Mouse (Mus musculus) embryonic facial prominence, embryonic 12.5 days (tissue): Measurements from ENCODE around the gene Smurf1. TPM values are rescaled to one million over a fixed set of nuclear protein-coding genes. Genes with fewer than 3 reads are reported as not detected.
A peak's percentile ranks its signal among the peaks of the same experiment; 100 is the strongest.

ENCODE experiments used
- ATAC-seq: fragments of 200-750 bp; cut with Nextera tagmentation; 2 replicates; pipeline ENCODE4 v1.8.0; 2017; ENCODE audit not compliant: insufficient number of reproducible peaks, insufficient read depth, low FRiP score, low TSS enrichment
- H3K27ac ChIP-seq: fragments of 300-500 bp; sonication (generic); 2 replicates; pipeline ENCODE4 v1.5.1; 2016; ENCODE audit warnings: mild to moderate bottlenecking
- H3K27me3 ChIP-seq: fragments of 300-500 bp; sonication (generic); 2 replicates; pipeline ENCODE4 v1.6.1; 2016; ENCODE audit warnings: mild to moderate bottlenecking, moderate library complexity
- H3K36me3 ChIP-seq: fragments of 300-500 bp; sonication (generic); 2 replicates; pipeline ENCODE4 v1.6.1; 2016; ENCODE audit warnings: mild to moderate bottlenecking
- H3K4me1 ChIP-seq: fragments of 300-500 bp; sonication (generic); 2 replicates; pipeline ENCODE4 v1.6.1; 2016
- H3K4me2 ChIP-seq: fragments of 300-500 bp; sonication (generic); replicated peaks from 2 replicates; pipeline ENCODE4 v1.6.1; 2016; ENCODE audit warnings: mild to moderate bottlenecking, moderate library complexity
- H3K4me3 ChIP-seq: fragments of 300-500 bp; sonication (generic); 2 replicates; pipeline ENCODE4 v1.5.1; 2016; ENCODE audit warnings: mild to moderate bottlenecking
- H3K9ac ChIP-seq: fragments of 300-500 bp; sonication (generic); 2 replicates; pipeline ENCODE4 v1.6.1; 2016; ENCODE audit warnings: mild to moderate bottlenecking, moderate library complexity
- H3K9me3 ChIP-seq: fragments of 300-500 bp; sonication (generic); 2 replicates; pipeline ENCODE4 v1.6.1; 2016; ENCODE audit warnings: mild to moderate bottlenecking, moderate library complexity
- WGBS: fragments of 180-500 bp; shearing (Covaris S2); methylation state at CpG from one replicate; pipeline ENCODE4 v1.1.7; 2016; 5-methylcytosine and 5-hydroxymethylcytosine counted together
- polyA plus RNA-seq: library from polyadenylated mRNA; unstranded; fragments of >200 nt; fragmentation: Nextera tagmentation; extraction: Ambion mirVana; gene quantifications from 2 replicates; pipeline ENCODE4 v1.2.1, GENCODE M21; 2016

Smurf1 gene
- polyA plus RNA-seq, 1 experiment from 2014 or later, result 24.9 TPM

- Histone ChIP-seq H3K4me3 (no peak overlapping the region), H3K9me3 (no peaks in the 10 kb centered on the region), H3K27ac (no peak overlapping the region), H3K4me2 (no peak overlapping the region), H3K27me3 (no peaks in the 10 kb centered on the region), H3K36me3 (no peaks in the 10 kb centered on the region), H3K4me1 (peaks cover 19% of the 10 kb centered on the region; the same call in 1 of the 2 replicates), H3K9ac (no peak overlapping the region)
- 81% methylated on average over 4 of the region's 4 CpGs for WGBS
- ATAC-seq, result no peak
Measured at GRCm38 (mm10) chr5:144933486-144933885, 32.2 kb downstream of the Smurf1 start.

DNA sequence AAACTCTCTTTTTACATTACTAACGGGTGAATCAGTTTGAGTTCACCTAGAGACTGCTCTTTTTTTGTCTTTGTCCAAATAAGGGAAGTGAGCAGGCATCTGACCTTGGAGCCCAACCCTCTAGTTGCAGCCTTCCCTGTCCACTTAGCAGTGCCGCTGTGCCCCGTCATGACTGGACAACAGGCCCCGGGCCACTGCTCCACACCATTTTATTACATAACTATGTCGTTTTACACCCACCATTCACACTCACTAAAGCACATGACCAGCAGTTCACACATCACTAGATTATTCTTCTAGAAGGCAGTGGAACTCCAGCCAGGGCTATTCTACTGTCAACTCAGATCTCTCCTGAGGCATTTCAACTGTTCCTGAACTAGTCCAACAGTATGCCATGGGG is 33.8 kb downstream of the Smurf1 start:
- Histone ChIP-seq H3K9me3 (no peaks in the 10 kb centered on the region), H3K27me3 (no peaks in the 10 kb centered on the region), H3K4me2 (no peak overlapping the region), H3K27ac (no peak overlapping the region), H3K4me3 (no peak overlapping the region), H3K9ac (no peak overlapping the region), H3K36me3 (no peaks in the 10 kb centered on the region), H3K4me1 (peaks cover 19% of the 10 kb centered on the region; the same call in 1 of the 2 replicates)
- 90% methylated on average over 5 of the region's 5 CpGs for WGBS
- ATAC-seq, result no peak

GRCm38 (mm10) chr5:144928856-144929713 is 36.6 kb downstream of the Smurf1 start:
- no peaks in the 10 kb centered on the region for H3K36me3 ChIP-seq
- no peaks in the 10 kb centered on the region for H3K27me3 ChIP-seq
- H3K9me3 ChIP-seq, result no peaks in the 10 kb centered on the region
- 60% methylated on average over 11 of the region's 11 CpGs for WGBS
- no peak for ATAC-seq
- H3K9ac ChIP-seq, result no peak overlapping the region
- no peak overlapping the region for H3K4me3 ChIP-seq
- H3K27ac ChIP-seq, result no peak overlapping the region
- H3K4me1 ChIP-seq, result peaks cover 11% of the 10 kb centered on the region; the same call in 1 of the 2 replicates
- no peak overlapping the region for H3K4me2 ChIP-seq

DNA sequence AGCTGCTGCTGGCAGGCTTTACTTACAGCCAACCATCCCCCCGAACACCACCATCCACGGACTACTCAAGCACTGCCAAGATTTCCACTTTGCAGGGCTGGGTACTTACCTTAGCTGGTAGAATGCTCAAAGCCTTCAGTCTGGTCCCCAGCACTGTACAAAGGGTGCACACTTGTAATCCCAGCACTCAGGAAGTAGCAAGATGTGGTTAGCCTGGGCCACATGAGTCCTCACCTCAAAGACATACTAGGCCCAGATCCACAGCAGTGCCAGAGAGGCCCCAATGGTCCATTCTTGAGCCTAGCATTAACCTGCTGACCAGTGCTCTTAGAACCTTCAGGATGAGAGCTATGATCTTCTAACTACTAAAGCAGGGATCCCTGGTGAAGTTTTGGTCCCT is 39.4 kb downstream of the Smurf1 start:
- no peak overlapping the region for H3K9ac ChIP-seq
- H3K4me1 ChIP-seq, result peaks cover 24% of the 10 kb centered on the region
- H3K27ac ChIP-seq, result no peak overlapping the region
- no peaks in the 10 kb centered on the region for H3K36me3 ChIP-seq
- H3K4me3 ChIP-seq, result no peak overlapping the region
- no peak for ATAC-seq
- H3K4me2 ChIP-seq, result no peak overlapping the region
- 88% methylated on average over 2 of the region's 2 CpGs for WGBS
- no peaks in the 10 kb centered on the region for H3K9me3 ChIP-seq
- H3K27me3 ChIP-seq, result no peaks in the 10 kb centered on the region

GRCm38 (mm10) chr5:144923351-144923750 is 42.3 kb downstream of the Smurf1 start:
- H3K4me2 ChIP-seq, result no peak overlapping the region
- H3K36me3 ChIP-seq, result no peaks in the 10 kb centered on the region
- H3K9ac ChIP-seq, result no peak overlapping the region
- no peak overlapping the region for H3K27ac ChIP-seq
- no peak overlapping the region for H3K4me3 ChIP-seq
- no peak for ATAC-seq
- H3K9me3 ChIP-seq, result no peaks in the 10 kb centered on the region
- H3K27me3 ChIP-seq, result no peaks in the 10 kb centered on the region
- WGBS, result 60% methylated on average over 6 of the region's 6 CpGs
- peaks cover 22% of the 10 kb centered on the region for H3K4me1 ChIP-seq

DNA sequence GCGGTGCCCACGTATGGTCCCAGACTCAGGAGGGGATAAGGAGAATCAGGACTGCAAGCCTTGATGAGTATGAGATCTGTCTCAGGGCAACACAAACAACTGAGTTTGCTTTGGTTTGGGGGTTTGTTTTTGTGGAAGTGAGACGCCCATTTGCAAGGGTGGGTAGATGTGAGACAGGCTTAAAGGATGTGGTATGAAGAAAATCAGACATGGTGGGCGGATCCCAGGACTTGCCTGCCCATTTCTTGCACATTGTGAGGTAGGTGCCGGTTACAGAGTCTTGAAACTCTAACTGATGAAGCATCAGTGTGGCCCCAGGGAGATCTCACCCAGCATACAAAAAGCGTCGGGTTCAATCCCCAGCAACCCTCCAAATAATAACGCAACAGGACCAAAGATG is 45.9 kb downstream of the Smurf1 start:
- H3K9ac ChIP-seq, result no peak overlapping the region
- no peak overlapping the region for H3K4me3 ChIP-seq
- no peaks in the 10 kb centered on the region for H3K9me3 ChIP-seq
- WGBS, result 85% methylated on average over 8 of the region's 8 CpGs
- no peak overlapping the region for H3K27ac ChIP-seq
- ATAC-seq, result no peak
- no peak overlapping the region for H3K4me2 ChIP-seq
- H3K27me3 ChIP-seq, result no peaks in the 10 kb centered on the region
- no peaks in the 10 kb centered on the region for H3K36me3 ChIP-seq
- peaks cover 27% of the 10 kb centered on the region for H3K4me1 ChIP-seq

GRCm38 (mm10) chr5:144919194-144919593 is 46.5 kb downstream of the Smurf1 start:
- Histone ChIP-seq H3K9ac (no peak overlapping the region), H3K4me1 (peaks cover 33% of the 10 kb centered on the region), H3K27me3 (no peaks in the 10 kb centered on the region), H3K9me3 (no peaks in the 10 kb centered on the region), H3K4me2 (no peak overlapping the region), H3K4me3 (no peak overlapping the region), H3K36me3 (no peaks in the 10 kb centered on the region), H3K27ac (no peak overlapping the region)
- ATAC-seq, result no peak
- WGBS, result 80% methylated on average over 9 of the region's 9 CpGs

DNA sequence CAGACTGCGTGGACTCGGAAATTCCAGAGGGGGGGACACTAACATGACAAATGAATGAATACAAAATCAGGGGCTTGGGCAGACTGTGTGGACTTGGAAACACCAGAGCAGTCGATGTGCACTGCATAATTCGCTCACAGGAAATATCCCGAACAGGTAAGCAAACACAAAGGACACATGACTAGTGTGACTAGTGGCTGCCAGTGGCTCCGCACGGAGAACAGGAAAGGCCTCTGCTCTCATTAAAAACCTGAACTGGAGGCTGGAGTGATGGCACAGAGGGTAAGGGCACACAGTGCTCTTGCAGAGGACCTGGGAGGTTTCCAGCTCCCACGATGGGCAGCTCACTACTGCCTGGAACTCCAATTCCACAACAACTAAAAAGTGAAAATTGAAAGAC is 47.4 kb downstream of the Smurf1 start:
- WGBS, result 79% methylated on average over 8 of the region's 8 CpGs
- no peak overlapping the region for H3K9ac ChIP-seq
- H3K4me1 ChIP-seq, result peaks cover 34% of the 10 kb centered on the region
- ATAC-seq, result no peak
- H3K4me2 ChIP-seq, result no peak overlapping the region
- no peaks in the 10 kb centered on the region for H3K36me3 ChIP-seq
- no peaks in the 10 kb centered on the region for H3K27me3 ChIP-seq
- H3K9me3 ChIP-seq, result no peaks in the 10 kb centered on the region
- no peak overlapping the region for H3K4me3 ChIP-seq
- H3K27ac ChIP-seq, result no peak overlapping the region

DNA sequence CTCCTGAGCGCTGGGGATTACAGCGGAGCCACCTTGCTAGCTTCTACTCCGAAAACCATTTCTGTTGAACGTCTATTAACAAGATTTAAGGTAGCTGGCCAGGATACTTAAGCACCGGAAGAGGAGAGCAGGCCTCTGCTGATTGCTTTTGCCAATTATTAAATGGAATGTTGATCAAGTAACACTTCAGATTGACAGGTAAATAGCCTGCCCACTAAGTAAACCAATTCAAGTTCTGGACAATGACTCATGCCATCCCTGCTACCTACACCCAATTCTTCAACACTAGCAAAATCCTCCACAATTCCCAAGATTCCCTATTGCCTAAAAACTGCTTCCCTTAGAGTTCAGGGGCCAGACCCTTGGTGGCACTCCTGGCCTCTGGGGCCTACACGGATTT is 48.5 kb downstream of the Smurf1 start:
- no peak overlapping the region for H3K27ac ChIP-seq
- no peak overlapping the region for H3K9ac ChIP-seq
- WGBS, result 86% methylated on average over 6 of the region's 6 CpGs
- H3K27me3 ChIP-seq, result no peaks in the 10 kb centered on the region
- no peak overlapping the region for H3K4me3 ChIP-seq
- H3K4me2 ChIP-seq, result no peak overlapping the region
- no peaks in the 10 kb centered on the region for H3K9me3 ChIP-seq
- ATAC-seq, result no peak
- peaks cover 30% of the 10 kb centered on the region for H3K4me1 ChIP-seq
- no peaks in the 10 kb centered on the region for H3K36me3 ChIP-seq

GRCm38 (mm10) chr5:144915828-144916227 is 49.8 kb downstream of the Smurf1 start:
- no peak overlapping the region for H3K4me2 ChIP-seq
- H3K9me3 ChIP-seq, result no peaks in the 10 kb centered on the region
- no peaks in the 10 kb centered on the region for H3K36me3 ChIP-seq
- H3K27ac ChIP-seq, result no peak overlapping the region
- no peak for ATAC-seq
- peaks cover 19% of the 10 kb centered on the region for H3K4me1 ChIP-seq
- no peaks in the 10 kb centered on the region for H3K27me3 ChIP-seq
- H3K4me3 ChIP-seq, result no peak overlapping the region
- 73% methylated on average over 5 of the region's 5 CpGs for WGBS
- H3K9ac ChIP-seq, result no peak overlapping the region

- 0 out of 2 replicates have a peak overlapping the region, but pooled peaks have one; percentile 18 for H3K27ac ChIP-seq
- H3K9me3 ChIP-seq, result no peaks in the 10 kb centered on the region
- 47% methylated on average over 7 of the region's 7 CpGs for WGBS
Measured at GRCm38 (mm10) chr5:144914433-144914906, 51.2 kb downstream of the Smurf1 start.

GRCm38 (mm10) chr5:144913923-144914322 is 51.7 kb downstream of the Smurf1 start:
- Histone ChIP-seq H3K27ac (no peak overlapping the region), H3K4me3 (no peak overlapping the region), H3K9me3 (no peaks in the 10 kb centered on the region), H3K9ac (no peak overlapping the region), H3K4me1 (peaks cover 21% of the 10 kb centered on the region), H3K36me3 (no peaks in the 10 kb centered on the region), H3K4me2 (no peak overlapping the region), H3K27me3 (no peaks in the 10 kb centered on the region)
- 95% methylated on average over 16 of the region's 16 CpGs for WGBS
- no peak for ATAC-seq

More at GRCm38 (mm10) chr5:144914433-144914906, 51.2 kb downstream of the Smurf1 start:
- no peak overlapping the region; the same call in 1 of the 2 replicates for H3K9ac ChIP-seq
- H3K4me3 ChIP-seq, result no peak overlapping the region
- peaks cover 20% of the 10 kb centered on the region for H3K4me1 ChIP-seq
- no peaks in the 10 kb centered on the region for H3K36me3 ChIP-seq
- ATAC-seq, result no peak
- H3K27me3 ChIP-seq, result no peaks in the 10 kb centered on the region
- H3K4me2 ChIP-seq, result no peak overlapping the region
